Mouse (Mus musculus): ENCODE measurements around the gene Rbm8a2.
"Not testable (repeated sequence)": the region's sequence is repeated elsewhere in the genome, so short reads cannot be mapped to it uniquely, and the experiment has no call there.

Rbm8a2 gene

DNA sequence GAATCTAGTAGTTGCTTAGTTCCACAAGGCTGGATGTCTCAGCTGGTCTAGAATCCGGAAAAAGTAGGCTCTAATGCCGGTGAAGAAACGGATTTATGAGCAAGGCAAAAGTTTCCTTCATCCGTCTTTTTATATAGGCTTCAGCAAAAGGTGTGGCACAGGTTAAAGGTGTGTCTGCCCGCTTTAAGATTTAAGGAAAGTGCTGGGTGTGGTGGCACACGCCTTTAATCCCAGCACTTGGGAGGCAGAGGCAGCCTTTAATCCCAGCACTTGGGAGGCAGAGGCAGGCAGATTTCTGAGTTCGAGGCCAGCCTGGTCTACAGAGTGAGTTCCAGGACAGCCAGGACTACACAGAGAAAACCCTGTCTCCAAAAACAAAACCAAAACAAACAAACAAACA lies at the start of gene Rbm8a2:
Gene Rbm8a2, minus strand, starts transcription at position 101 of the 400 bp plus-strand sequence.
- DNase-seq, result not testable (repeated sequence)

- no peak for DNase-seq
These were observed 49.5 kb upstream of the Rbm8a2 start for GRCm38 (mm10) chr1:176028397-176028796.

DNA sequence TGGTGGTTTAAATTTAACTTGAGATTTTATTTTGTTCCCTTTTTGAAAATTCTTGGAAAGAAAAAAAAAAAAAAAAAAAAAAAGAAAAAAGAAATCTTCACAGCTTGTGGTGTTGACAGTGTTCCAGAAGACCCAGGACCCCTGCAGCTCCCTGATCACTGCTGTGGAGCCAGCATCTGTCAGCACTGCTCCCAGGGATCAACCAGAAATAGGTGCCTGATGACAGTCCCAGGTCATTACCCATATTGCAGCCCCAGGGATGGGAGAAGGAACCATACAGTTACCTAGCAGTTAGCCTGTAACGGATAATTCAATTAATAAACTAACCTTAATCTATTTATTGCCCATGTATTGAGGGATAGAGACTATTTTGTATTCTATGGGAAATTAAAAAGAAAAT lies 45.6 kb upstream of the Rbm8a2 start:
- no peak for DNase-seq

GRCm38 (mm10) chr1:176018523-176018922 lies 39.6 kb upstream of the Rbm8a2 start:
- DNase-seq, result no peak

DNA sequence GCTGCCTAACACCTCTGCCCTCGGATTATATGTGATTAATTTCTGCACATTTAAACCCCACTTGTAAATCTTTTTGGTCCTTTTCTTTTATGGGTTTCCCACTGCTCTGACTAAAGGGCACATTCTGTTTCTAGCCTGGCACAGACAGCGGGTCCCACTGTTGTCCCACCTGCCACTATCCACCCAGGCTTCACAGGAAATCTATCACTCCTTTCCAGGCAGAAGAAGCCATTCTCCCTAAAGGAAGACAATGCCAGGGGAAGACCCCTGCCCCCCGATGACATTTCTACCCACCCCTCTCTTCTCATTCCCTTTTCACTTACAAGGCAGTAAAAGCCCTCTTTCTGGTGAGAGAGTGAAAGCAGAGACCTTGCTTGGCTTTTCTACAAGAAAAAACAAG lies 37.2 kb upstream of the Rbm8a2 start:
- no peak for DNase-seq

GRCm38 (mm10) chr1:176013497-176014268 lies 34.8 kb upstream of the Rbm8a2 start:
- no peak for DNase-seq

DNA sequence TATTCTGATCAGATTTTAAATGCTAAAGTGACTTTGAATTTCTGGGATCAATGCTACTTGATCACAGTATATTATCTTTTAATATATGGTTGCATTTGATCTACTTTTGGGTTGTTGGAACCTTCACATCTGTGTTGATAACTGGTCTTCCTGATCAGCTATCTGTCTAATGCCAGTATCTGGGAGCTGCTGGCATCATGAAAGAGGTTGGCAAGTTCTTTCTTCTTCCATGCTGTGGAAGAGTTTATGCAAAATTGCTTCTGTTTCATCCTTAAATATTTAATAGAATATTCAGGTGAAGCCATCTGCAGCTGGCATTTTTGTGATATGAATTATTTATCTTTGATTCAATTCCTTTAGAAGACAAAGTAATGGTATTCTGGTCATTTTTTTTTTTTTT lies 32.6 kb upstream of the Rbm8a2 start:
- DNase-seq, result no peak

DNA sequence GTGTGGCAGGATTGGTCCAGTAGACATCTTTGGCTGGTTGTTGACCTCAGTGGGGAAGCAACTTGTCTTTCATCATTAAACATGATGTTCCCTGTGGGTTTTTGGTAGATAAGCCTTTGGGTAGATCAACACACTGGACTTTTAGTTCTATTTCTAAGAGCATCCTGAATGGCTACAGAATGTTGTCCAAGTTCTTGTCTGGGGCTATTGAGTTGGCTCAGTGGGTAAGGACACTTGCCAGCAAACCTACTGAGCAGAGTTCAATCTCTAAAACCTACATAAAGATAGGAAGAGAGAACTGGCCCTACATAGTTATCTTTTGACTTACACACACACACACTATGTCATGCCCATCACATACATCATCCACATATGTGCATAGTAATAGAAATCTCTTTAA lies 32.2 kb upstream of the Rbm8a2 start:
- DNase-seq, result no peak

GRCm38 (mm10) chr1:176008411-176008810 lies 29.5 kb upstream of the Rbm8a2 start:
- DNase-seq, result no peak

DNA sequence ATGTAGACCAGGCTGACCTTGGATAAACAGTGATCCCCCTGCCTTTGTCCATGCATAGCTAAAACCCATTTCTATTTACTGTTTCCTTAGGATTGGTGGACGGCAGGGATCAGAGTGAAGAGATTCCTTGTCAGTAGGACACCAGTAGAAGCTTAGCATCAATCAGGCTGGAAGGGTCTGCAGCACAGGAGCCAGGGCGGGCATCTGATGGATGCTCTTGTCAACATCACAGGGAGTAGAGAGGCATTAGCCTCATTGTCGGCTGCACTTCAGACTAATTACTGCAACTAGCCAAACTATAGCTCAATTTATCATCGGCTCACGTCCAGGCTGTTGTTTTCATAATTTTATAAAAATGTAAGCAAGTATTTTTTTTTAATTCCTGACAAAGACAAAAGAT lies 21.7 kb upstream of the Rbm8a2 start:
- DNase-seq, result no peak

DNA sequence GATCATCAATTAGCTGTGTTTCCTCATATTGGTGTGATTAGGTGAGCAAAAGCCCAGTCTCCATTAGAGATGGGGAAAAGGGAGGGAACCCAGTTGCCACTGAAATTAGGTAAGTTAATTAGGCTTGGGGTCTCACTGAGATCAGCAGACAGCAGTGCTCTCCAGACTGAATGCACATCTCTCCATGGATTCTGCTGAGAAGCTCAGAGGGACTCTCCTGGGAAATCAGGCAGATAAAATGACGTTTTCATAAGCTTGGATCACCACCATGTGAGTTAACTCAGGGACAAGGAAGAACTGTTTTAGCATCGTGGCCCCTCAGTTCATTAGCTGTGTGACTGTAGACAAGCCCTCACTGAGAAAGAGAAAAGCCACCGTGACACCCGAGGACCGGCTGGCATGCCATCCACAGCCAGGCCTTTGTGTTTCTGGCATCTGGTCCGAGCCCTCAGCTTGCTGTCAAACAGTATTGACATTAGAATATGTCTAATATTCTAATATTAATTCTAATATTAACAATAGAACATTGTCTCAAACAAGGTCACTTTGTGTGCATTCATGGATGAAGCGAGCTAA lies 18.2 kb upstream of the Rbm8a2 start:
- DNase-seq, result peak; percentile 39

GRCm38 (mm10) chr1:175988912-175989311 lies 10.0 kb upstream of the Rbm8a2 start:
- DNase-seq, result no peak

- DNase-seq, result no peak
These were observed 9.5 kb upstream of the Rbm8a2 start for GRCm38 (mm10) chr1:175988448-175988847.

- DNase-seq, result no peak
These were observed 8.2 kb downstream of the Rbm8a2 start for GRCm38 (mm10) chr1:175970710-175971109.

DNA sequence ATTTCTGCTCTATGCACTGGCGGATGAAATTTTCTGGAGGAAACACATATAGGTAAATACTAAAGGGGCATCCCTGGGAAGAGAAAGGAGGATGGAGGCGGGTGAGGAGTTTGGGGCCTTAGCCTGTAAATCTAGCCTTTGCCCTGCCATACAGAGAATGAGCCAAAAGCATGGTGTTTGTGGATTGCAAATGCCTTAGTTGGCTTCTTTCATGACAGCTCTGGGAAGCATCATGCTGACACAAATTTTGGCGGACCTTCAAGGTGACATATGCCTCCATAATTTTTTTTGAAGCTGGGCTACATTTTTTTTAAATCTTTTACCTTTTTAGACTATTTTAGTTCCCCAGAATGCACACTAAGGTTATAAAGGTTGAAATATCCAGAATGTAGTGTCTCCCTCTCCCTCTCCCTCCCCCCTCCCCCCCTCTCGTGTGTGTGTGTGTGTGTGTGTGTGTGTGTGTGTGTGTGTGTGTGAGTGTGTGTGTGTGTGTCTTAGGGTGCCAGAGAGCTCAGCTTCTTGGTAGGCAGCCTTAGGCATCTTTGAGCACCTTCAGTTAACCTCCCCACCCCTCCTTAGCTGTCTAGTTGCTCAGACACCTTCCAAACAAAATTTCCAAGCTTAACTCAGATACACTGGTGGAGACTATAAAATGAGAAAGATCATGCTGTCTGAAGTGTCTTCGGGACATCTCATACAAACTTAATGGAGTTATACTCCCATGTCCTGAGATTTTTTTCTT lies 11.7 kb downstream of the Rbm8a2 start:
- no peak for DNase-seq

DNA sequence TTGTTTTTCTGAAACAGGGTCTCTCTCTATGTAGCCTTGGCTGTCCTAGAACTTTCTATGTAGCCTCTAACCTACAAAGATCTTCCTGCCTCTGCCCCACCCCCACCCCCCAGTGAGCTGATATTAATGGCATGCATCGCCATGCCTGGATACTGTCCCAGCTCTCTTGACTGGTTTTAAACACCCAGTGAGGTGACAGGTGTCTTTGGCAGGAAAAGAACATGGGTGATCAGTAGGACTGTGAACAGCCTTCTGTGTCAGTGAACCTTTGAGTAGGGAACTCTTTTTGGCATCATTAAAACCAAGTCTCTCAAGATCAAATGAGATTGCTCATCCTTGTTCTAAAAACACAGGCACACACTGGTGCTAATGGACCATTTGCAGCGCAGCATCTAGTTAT lies 17.1 kb downstream of the Rbm8a2 start:
- DNase-seq, result no peak

DNA sequence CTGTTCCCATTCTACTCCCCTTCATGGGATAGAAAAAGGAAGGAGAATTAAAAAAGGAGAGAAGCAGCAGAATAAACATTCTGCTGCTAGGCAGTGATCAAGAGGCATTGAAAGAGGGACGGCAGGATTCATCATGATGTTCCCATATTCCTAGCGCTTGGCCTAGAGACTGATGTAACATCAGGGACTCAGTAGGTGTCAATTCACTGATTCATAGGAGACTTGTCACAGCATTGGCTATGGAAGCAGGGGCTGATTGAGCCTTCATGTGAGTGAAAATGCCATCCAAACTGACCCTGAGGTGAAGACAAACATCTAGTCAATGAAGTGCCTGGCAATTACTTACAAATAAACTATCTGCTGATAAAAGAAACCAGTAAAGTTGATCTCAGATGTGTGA lies 28.1 kb downstream of the Rbm8a2 start:
- peak; percentile 14 for DNase-seq

DNA sequence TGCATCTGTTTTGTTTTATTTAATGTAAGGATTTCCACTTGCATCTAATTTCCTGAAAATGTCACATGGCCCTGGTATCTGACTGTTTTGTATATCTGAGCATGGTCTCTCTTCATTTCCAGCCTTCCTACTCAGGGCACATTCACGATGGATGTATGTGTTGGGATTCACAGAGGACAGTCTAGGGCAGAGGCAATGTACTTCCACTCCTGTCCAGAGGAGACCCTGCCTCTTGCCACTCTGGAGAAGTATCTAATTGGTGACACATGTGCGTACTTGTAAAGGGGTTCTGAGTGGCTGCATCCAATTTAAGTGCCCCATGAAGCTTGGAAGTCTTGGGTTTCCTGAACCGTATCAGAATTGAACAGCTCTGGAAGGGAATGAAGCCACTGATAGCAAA lies 28.5 kb downstream of the Rbm8a2 start:
- DNase-seq, result peak; percentile 55

- DNase-seq, result no peak
These were observed 32.1 kb downstream of the Rbm8a2 start for GRCm38 (mm10) chr1:175946718-175947315.

- peak; percentile 46 for DNase-seq
These were observed 35.7 kb downstream of the Rbm8a2 start for GRCm38 (mm10) chr1:175943168-175943567.

GRCm38 (mm10) chr1:175938731-175939130 lies 40.2 kb downstream of the Rbm8a2 start:
- peak; percentile 69 for DNase-seq

- DNase-seq, result peak; percentile 71
These were observed 42.6 kb downstream of the Rbm8a2 start for GRCm38 (mm10) chr1:175936282-175936737.

- peak; percentile 92 for DNase-seq
These were observed 47.5 kb downstream of the Rbm8a2 start for GRCm38 (mm10) chr1:175931391-175931790.
